Mouse (Mus musculus) lung, adult 18-20 months (tissue): Measurements from ENCODE around the gene Cebpzos.

Source experiments
- DNase-seq, 2 experiments: peaks; one replicate each; pipeline ENCODE4 v3.0.0; 2022; ENCODE audit warnings: mixed read lengths in 2 of 2

Gene Cebpzos

GRCm38 (mm10) chr17:78938927-78939326 lies 22.6 kb downstream of the Cebpzos start:
- DNase-seq = no peak

- no peak for DNase-seq
Measured at GRCm38 (mm10) chr17:78942579-78942978, 26.3 kb downstream of the Cebpzos start.

- no peak for DNase-seq
Measured at GRCm38 (mm10) chr17:78951225-78951624, 34.9 kb downstream of the Cebpzos start.

- DNase-seq = no peak
Measured at GRCm38 (mm10) chr17:78952070-78952469, 35.8 kb downstream of the Cebpzos start.

GRCm38 (mm10) chr17:78953240-78953639 lies 36.9 kb downstream of the Cebpzos start:
- peak; percentile 6 to 26 for DNase-seq

GRCm38 (mm10) chr17:78959473-78959872 lies 43.2 kb downstream of the Cebpzos start:
- DNase-seq = no peak

GRCm38 (mm10) chr17:78964387-78964786 lies 48.1 kb downstream of the Cebpzos start:
- no peak for DNase-seq

- peak; percentile 66 to 73 for DNase-seq
Measured at GRCm38 (mm10) chr17:78966092-78966883, 50.0 kb downstream of the Cebpzos start.

- DNase-seq = no peak
Measured at GRCm38 (mm10) chr17:78968500-78968899, 52.2 kb downstream of the Cebpzos start.
